Mouse (Mus musculus): ENCODE measurements around the gene Dctn1. TPM values are rescaled to one million over a fixed set of nuclear protein-coding genes. Genes with fewer than 3 reads are reported as not detected.

Gene Dctn1
- polyA plus RNA-seq, 1 experiment from 2014 or later: 81.7 TPM

GRCm38 (mm10) chr6:83197345-83198004, 31.8 kb downstream of the Dctn1 start:
- no peak overlapping the region for H3K4me2 ChIP-seq
- peaks cover 31% of the 10 kb centered on the region for H3K36me3 ChIP-seq (ENCODE audit: control insufficient read depth, insufficient read depth, low read length)
- H3K9me3 ChIP-seq (ENCODE audit: control insufficient read depth, low read length): no peaks in the 10 kb centered on the region
- WGBS: 45% methylated on average over 15 of the region's 15 CpGs
- no peaks in the 10 kb centered on the region for H3K4me1 ChIP-seq (ENCODE audit: control insufficient read depth, insufficient read depth, low read length)
- H3K27ac ChIP-seq (ENCODE audit: low read depth, low read length): no peak overlapping the region
- peak; percentile 30; the same call in 1 of the 2 replicates for ATAC-seq (ENCODE audit: low FRiP score)
- no peak overlapping the region for H3K9ac ChIP-seq (ENCODE audit: low read length)
- no peak overlapping the region for H3K4me3 ChIP-seq (ENCODE audit: low read depth, low read length)
- DNase-seq (ENCODE audit: low spot score, missing footprints): peak; percentile 90
- H3K27me3 ChIP-seq (ENCODE audit: control insufficient read depth, insufficient read depth, low read length): no peaks in the 10 kb centered on the region

GRCm38 (mm10) chr6:83203320-83203719, 37.6 kb downstream of the Dctn1 start:
- H3K4me3 ChIP-seq (ENCODE audit: low read depth, low read length): no peak overlapping the region
- no peak overlapping the region for H3K9ac ChIP-seq (ENCODE audit: low read length)
- ATAC-seq (ENCODE audit: low FRiP score): no peak
- no peak overlapping the region for H3K4me2 ChIP-seq
- no peak overlapping the region for H3K27ac ChIP-seq (ENCODE audit: low read depth, low read length)
- H3K27me3 ChIP-seq (ENCODE audit: control insufficient read depth, insufficient read depth, low read length): no peaks in the 10 kb centered on the region
- 88% methylated on average over 4 of the region's 4 CpGs for WGBS
- no peaks in the 10 kb centered on the region for H3K9me3 ChIP-seq (ENCODE audit: control insufficient read depth, low read length)
- DNase-seq (ENCODE audit: low spot score, missing footprints): no peak
- H3K4me1 ChIP-seq (ENCODE audit: control insufficient read depth, insufficient read depth, low read length): no peaks in the 10 kb centered on the region
- H3K36me3 ChIP-seq (ENCODE audit: control insufficient read depth, insufficient read depth, low read length): peaks cover 13% of the 10 kb centered on the region

- Histone ChIP-seq H3K36me3 (ENCODE audit: control insufficient read depth, insufficient read depth, low read length) (no peaks in the 10 kb centered on the region), H3K4me3 (ENCODE audit: low read depth, low read length) (no peak overlapping the region), H3K4me2 (no peak overlapping the region), H3K9me3 (ENCODE audit: control insufficient read depth, low read length) (no peaks in the 10 kb centered on the region), H3K4me1 (ENCODE audit: control insufficient read depth, insufficient read depth, low read length) (no peaks in the 10 kb centered on the region), H3K27me3 (ENCODE audit: control insufficient read depth, insufficient read depth, low read length) (no peaks in the 10 kb centered on the region), H3K9ac (ENCODE audit: low read length) (no peak overlapping the region), H3K27ac (ENCODE audit: low read depth, low read length) (no peak overlapping the region)
- no peak for DNase-seq (ENCODE audit: low spot score, missing footprints)
- ATAC-seq (ENCODE audit: low FRiP score): no peak
- WGBS: 93% methylated on average over 3 of the region's 3 CpGs
These were observed 40.1 kb downstream of the Dctn1 start for GRCm38 (mm10) chr6:83205851-83206250.

- no peaks in the 10 kb centered on the region for H3K4me1 ChIP-seq (ENCODE audit: control insufficient read depth, insufficient read depth, low read length)
- no peaks in the 10 kb centered on the region for H3K27me3 ChIP-seq (ENCODE audit: control insufficient read depth, insufficient read depth, low read length)
- DNase-seq (ENCODE audit: low spot score, missing footprints) (no peak), ATAC-seq (ENCODE audit: low FRiP score) (no peak)
- no peak overlapping the region for H3K4me2 ChIP-seq
- no peak overlapping the region for H3K27ac ChIP-seq (ENCODE audit: low read depth, low read length)
- H3K9me3 ChIP-seq (ENCODE audit: control insufficient read depth, low read length): no peaks in the 10 kb centered on the region
- 78% methylated on average over 11 of the region's 11 CpGs for WGBS
- H3K4me3 ChIP-seq (ENCODE audit: low read depth, low read length): no peak overlapping the region
- H3K9ac ChIP-seq (ENCODE audit: low read length): no peak overlapping the region
- no peaks in the 10 kb centered on the region for H3K36me3 ChIP-seq (ENCODE audit: control insufficient read depth, insufficient read depth, low read length)
These were observed 40.6 kb downstream of the Dctn1 start for GRCm38 (mm10) chr6:83206321-83206720.

DNA sequence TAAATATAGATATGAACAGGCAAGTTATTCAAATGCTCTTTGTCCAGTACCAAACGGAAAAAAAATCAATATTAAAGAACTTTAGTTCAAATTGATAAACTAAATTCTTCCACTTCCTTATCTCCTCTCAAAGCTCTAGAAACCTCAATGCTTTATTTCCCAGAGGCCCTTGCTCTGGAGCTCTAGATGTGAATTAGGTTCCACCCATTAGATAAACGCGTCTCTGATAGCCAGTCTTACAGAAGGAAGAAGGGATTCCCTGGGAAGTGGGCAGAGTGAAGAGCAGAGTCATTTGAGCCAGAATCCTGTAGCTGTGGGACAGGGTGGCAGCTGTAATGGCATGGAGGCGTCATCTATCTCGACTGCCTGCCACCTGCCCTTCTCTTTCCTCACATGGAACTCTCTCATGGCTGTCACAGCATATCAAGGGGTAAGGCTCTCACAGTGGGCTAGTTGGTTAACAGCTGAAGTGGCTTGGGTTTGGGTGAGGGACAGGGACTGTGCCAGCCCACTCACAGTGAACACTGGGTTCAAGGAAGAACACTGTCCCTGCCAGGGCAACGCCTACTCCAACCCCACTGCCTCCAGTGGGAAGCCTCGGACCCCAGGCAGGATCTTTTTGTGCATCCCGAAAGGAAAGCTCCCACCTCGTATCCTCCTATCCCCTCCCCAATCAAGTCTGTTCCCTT, 41.8 kb downstream of the Dctn1 start:
- DNase-seq (ENCODE audit: low spot score, missing footprints) (no peak), ATAC-seq (ENCODE audit: low FRiP score) (no peak)
- H3K36me3 ChIP-seq (ENCODE audit: control insufficient read depth, insufficient read depth, low read length): no peaks in the 10 kb centered on the region
- H3K9me3 ChIP-seq (ENCODE audit: control insufficient read depth, low read length): no peaks in the 10 kb centered on the region
- H3K4me1 ChIP-seq (ENCODE audit: control insufficient read depth, insufficient read depth, low read length): peaks cover 3% of the 10 kb centered on the region; the same call in 1 of the 2 replicates
- WGBS: 79% methylated on average over 9 of the region's 9 CpGs
- H3K27ac ChIP-seq (ENCODE audit: low read depth, low read length): no peak overlapping the region
- no peak overlapping the region for H3K4me3 ChIP-seq (ENCODE audit: low read depth, low read length)
- no peak overlapping the region for H3K9ac ChIP-seq (ENCODE audit: low read length)
- H3K4me2 ChIP-seq: no peak overlapping the region
- no peaks in the 10 kb centered on the region for H3K27me3 ChIP-seq (ENCODE audit: control insufficient read depth, insufficient read depth, low read length)

- DNase-seq (ENCODE audit: low spot score, missing footprints): no peak
- H3K9me3 ChIP-seq (ENCODE audit: control insufficient read depth, low read length): no peaks in the 10 kb centered on the region
- ATAC-seq (ENCODE audit: low FRiP score): no peak
- no peaks in the 10 kb centered on the region for H3K27me3 ChIP-seq (ENCODE audit: control insufficient read depth, insufficient read depth, low read length)
- peaks cover 5% of the 10 kb centered on the region; the same call in 1 of the 2 replicates for H3K4me1 ChIP-seq (ENCODE audit: control insufficient read depth, insufficient read depth, low read length)
- no peak overlapping the region for H3K27ac ChIP-seq (ENCODE audit: low read depth, low read length)
- no peaks in the 10 kb centered on the region for H3K36me3 ChIP-seq (ENCODE audit: control insufficient read depth, insufficient read depth, low read length)
- H3K4me2 ChIP-seq: no peak overlapping the region
- WGBS: 88% methylated on average over 2 of the region's 2 CpGs
- H3K4me3 ChIP-seq (ENCODE audit: low read depth, low read length): no peak overlapping the region
- no peak overlapping the region for H3K9ac ChIP-seq (ENCODE audit: low read length)
These were observed 42.3 kb downstream of the Dctn1 start for GRCm38 (mm10) chr6:83208050-83208400.

DNA sequence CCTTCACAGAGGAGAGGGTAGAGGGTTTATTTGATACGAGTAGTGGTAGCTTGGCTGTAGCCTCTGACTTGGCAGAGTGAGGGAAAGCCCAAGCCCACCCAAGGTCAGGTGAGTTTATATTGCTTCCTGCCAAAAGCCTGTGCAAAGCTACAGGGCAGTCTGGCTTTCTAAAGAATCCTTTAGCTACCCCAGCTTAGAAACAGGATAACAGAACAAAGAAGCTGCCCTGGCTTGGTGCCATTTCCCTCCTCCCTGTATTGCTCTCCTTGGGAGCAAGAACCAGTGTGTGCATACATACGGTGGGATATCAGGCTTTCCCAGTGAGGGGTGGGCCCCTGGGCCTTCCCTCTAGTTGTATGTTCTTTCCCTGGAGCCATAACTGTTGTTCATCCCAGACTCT, 44.8 kb downstream of the Dctn1 start:
- Histone ChIP-seq H3K36me3 (ENCODE audit: control insufficient read depth, insufficient read depth, low read length) (no peaks in the 10 kb centered on the region), H3K9ac (ENCODE audit: low read length) (no peak overlapping the region), H3K4me1 (ENCODE audit: control insufficient read depth, insufficient read depth, low read length) (peaks cover 5% of the 10 kb centered on the region; the same call in 1 of the 2 replicates), H3K9me3 (ENCODE audit: control insufficient read depth, low read length) (no peaks in the 10 kb centered on the region), H3K27me3 (ENCODE audit: control insufficient read depth, insufficient read depth, low read length) (no peaks in the 10 kb centered on the region), H3K4me2 (no peak overlapping the region), H3K27ac (ENCODE audit: low read depth, low read length) (no peak overlapping the region), H3K4me3 (ENCODE audit: low read depth, low read length) (no peak overlapping the region)
- DNase-seq (ENCODE audit: low spot score, missing footprints) (no peak), ATAC-seq (ENCODE audit: low FRiP score) (no peak)
- WGBS: 76% methylated on average over 2 of the region's 2 CpGs

- H3K4me1 ChIP-seq (ENCODE audit: control insufficient read depth, insufficient read depth, low read length): peaks cover 5% of the 10 kb centered on the region; the same call in 1 of the 2 replicates
- H3K36me3 ChIP-seq (ENCODE audit: control insufficient read depth, insufficient read depth, low read length): no peaks in the 10 kb centered on the region
- H3K9ac ChIP-seq (ENCODE audit: low read length): no peak overlapping the region
- WGBS: 37% methylated on average over 5 of the region's 5 CpGs
- no peak overlapping the region for H3K4me2 ChIP-seq
- H3K4me3 ChIP-seq (ENCODE audit: low read depth, low read length): no peak overlapping the region
- H3K9me3 ChIP-seq (ENCODE audit: control insufficient read depth, low read length): no peaks in the 10 kb centered on the region
- DNase-seq (ENCODE audit: low spot score, missing footprints): no peak
- ATAC-seq (ENCODE audit: low FRiP score): peak; percentile 53; the same call in 1 of the 2 replicates
- no peaks in the 10 kb centered on the region for H3K27me3 ChIP-seq (ENCODE audit: control insufficient read depth, insufficient read depth, low read length)
- no peak overlapping the region for H3K27ac ChIP-seq (ENCODE audit: low read depth, low read length)
These were observed 45.8 kb downstream of the Dctn1 start for GRCm38 (mm10) chr6:83211526-83211925.

- Histone ChIP-seq H3K4me3 (ENCODE audit: low read depth, low read length) (no peak overlapping the region), H3K4me2 (no peak overlapping the region), H3K27ac (ENCODE audit: low read depth, low read length) (no peak overlapping the region), H3K9ac (ENCODE audit: low read length) (no peak overlapping the region), H3K9me3 (ENCODE audit: control insufficient read depth, low read length) (no peaks in the 10 kb centered on the region), H3K4me1 (ENCODE audit: control insufficient read depth, insufficient read depth, low read length) (peaks cover 5% of the 10 kb centered on the region; the same call in 1 of the 2 replicates), H3K27me3 (ENCODE audit: control insufficient read depth, insufficient read depth, low read length) (no peaks in the 10 kb centered on the region), H3K36me3 (ENCODE audit: control insufficient read depth, insufficient read depth, low read length) (no peaks in the 10 kb centered on the region)
- ATAC-seq (ENCODE audit: low FRiP score): peak; percentile 76; the same call in 1 of the 2 replicates
- DNase-seq (ENCODE audit: low spot score, missing footprints): peak; percentile 94
- 17% methylated on average over 7 of the region's 7 CpGs for WGBS
These were observed 49.4 kb downstream of the Dctn1 start for GRCm38 (mm10) chr6:83215002-83215666.

Measured in midbrain, embryonic 11.5 days (tissue).